Mouse (Mus musculus) 416B (cell line): Measurements from ENCODE around the gene Ctps.
"Not testable (repeated sequence)": the region's sequence is repeated elsewhere in the genome, so short reads cannot be mapped to it uniquely, and the experiment has no call there.

Source experiments
- DNase-seq: peaks from one replicate; pipeline ENCODE4 v3.0.0; 2011; ENCODE audit warnings: low read depth

The Ctps gene

GRCm38 (mm10) chr4:120569486-120570437 is at the start of gene Ctps:
TSS of gene Ctps (minus strand) at chr4:120570276.
- DNase-seq: peak; percentile 90

- DNase-seq: no peak
Observed at GRCm38 (mm10) chr4:120616199-120617025, 46.3 kb upstream of the Ctps start.

- DNase-seq: peak; percentile 23
Observed at GRCm38 (mm10) chr4:120615528-120616081, 45.5 kb upstream of the Ctps start.

- DNase-seq: no peak
Observed at GRCm38 (mm10) chr4:120614644-120615043, 44.6 kb upstream of the Ctps start.

GRCm38 (mm10) chr4:120613691-120614329 is 43.7 kb upstream of the Ctps start:
- DNase-seq: peak; percentile 25

- peak; percentile 41 for DNase-seq
Observed at GRCm38 (mm10) chr4:120612304-120613080, 42.4 kb upstream of the Ctps start.

GRCm38 (mm10) chr4:120611005-120611404 is 40.9 kb upstream of the Ctps start:
- DNase-seq: no peak

- no peak for DNase-seq
Observed at GRCm38 (mm10) chr4:120606941-120607340, 36.9 kb upstream of the Ctps start.

GRCm38 (mm10) chr4:120602669-120603068 is 32.6 kb upstream of the Ctps start:
- DNase-seq: no peak

- DNase-seq: no peak
Observed at GRCm38 (mm10) chr4:120601774-120602173, 31.7 kb upstream of the Ctps start.

GRCm38 (mm10) chr4:120598922-120599321 is 28.8 kb upstream of the Ctps start:
- no peak for DNase-seq

- not testable (repeated sequence) for DNase-seq
Observed at GRCm38 (mm10) chr4:120596210-120596609, 26.1 kb upstream of the Ctps start.

- no peak for DNase-seq
Observed at GRCm38 (mm10) chr4:120590973-120591372, 20.9 kb upstream of the Ctps start.

GRCm38 (mm10) chr4:120589815-120590422 is 19.8 kb upstream of the Ctps start:
- peak; percentile 80 for DNase-seq

- no peak for DNase-seq
Observed at GRCm38 (mm10) chr4:120589070-120589469, 19.0 kb upstream of the Ctps start.

- DNase-seq: no peak
Observed at GRCm38 (mm10) chr4:120588445-120588844, 18.4 kb upstream of the Ctps start, which contains the start of gene Gm8439. TSS of gene Gm8439 (plus strand) at chr4:120588745.

GRCm38 (mm10) chr4:120586986-120587385 is 16.9 kb upstream of the Ctps start:
- no peak for DNase-seq

- DNase-seq: no peak
Observed at GRCm38 (mm10) chr4:120581711-120582110, 11.6 kb upstream of the Ctps start.

- DNase-seq: no peak
Observed at GRCm38 (mm10) chr4:120580894-120581293, 10.8 kb upstream of the Ctps start.

GRCm38 (mm10) chr4:120571691-120572090 is 1.6 kb upstream of the Ctps start:
- no peak for DNase-seq

- no peak for DNase-seq
Observed at GRCm38 (mm10) chr4:120571070-120571464, 991 bp upstream of the Ctps start.
